Mouse (Mus musculus): ENCODE data around the gene Txndc11. TPM values are rescaled to one million over a fixed set of nuclear protein-coding genes. Genes with fewer than 3 reads are reported as not detected.

The Txndc11 gene
- 26.6 and 27.1 TPM in 2 replicates for polyA plus RNA-seq (2011; ENCODE audit: insufficient read length, low read depth, missing spikeins)

- TF ChIP-seq POLR2A (IDR thresholded peaks at IDR 0.05; ENCODE audit: low read depth, low read length): peak; percentile 86
- TF ChIP-seq CTCF (IDR thresholded peaks at IDR 0.05; ENCODE audit: borderline replicate concordance, insufficient read depth, low read length): no peak
- H3K4me1 ChIP-seq (ENCODE audit: control insufficient read depth, insufficient read depth, low read length): no peaks in the 10 kb centered on the region
These were observed at the start of gene Txndc11 for GRCm38 (mm10) chr16:11134348-11135344. Txndc11 (minus strand) TSS chr16:11134650.

GRCm38 (mm10) chr16:11177404-11177803 lies 43.0 kb upstream of the Txndc11 start:
- peaks cover 4% of the 10 kb centered on the region for H3K4me1 ChIP-seq (ENCODE audit: control insufficient read depth, insufficient read depth, low read length)
- TF ChIP-seq CTCF (IDR thresholded peaks at IDR 0.05; ENCODE audit: borderline replicate concordance, insufficient read depth, low read length) (no peak), POLR2A (IDR thresholded peaks at IDR 0.05; ENCODE audit: low read depth, low read length) (no peak)
- H3K4me3 ChIP-seq (ENCODE audit: insufficient read depth, low read length): no peak overlapping the region
- no peak overlapping the region for H3K27ac ChIP-seq (ENCODE audit: insufficient read depth, low read length)

More at GRCm38 (mm10) chr16:11134348-11135344, at the start of gene Txndc11:
- peak within 1 kb of the TSS; percentile 67 for H3K27ac ChIP-seq (ENCODE audit: insufficient read depth, low read length)
- peak within 1 kb of the TSS; percentile 92 for H3K4me3 ChIP-seq (ENCODE audit: insufficient read depth, low read length)

GRCm38 (mm10) chr16:11176884-11177244 lies 42.4 kb upstream of the Txndc11 start:
- Histone ChIP-seq H3K27ac (ENCODE audit: insufficient read depth, low read length) (peak overlapping the region; percentile 87), H3K4me3 (ENCODE audit: insufficient read depth, low read length) (peak overlapping the region; percentile 68), H3K4me1 (ENCODE audit: control insufficient read depth, insufficient read depth, low read length) (peaks cover 4% of the 10 kb centered on the region)
- TF ChIP-seq CTCF (IDR thresholded peaks at IDR 0.05; ENCODE audit: borderline replicate concordance, insufficient read depth, low read length): no peak
- no peak for TF ChIP-seq POLR2A (IDR thresholded peaks at IDR 0.05; ENCODE audit: low read depth, low read length)

- Histone ChIP-seq H3K4me1 (ENCODE audit: control insufficient read depth, insufficient read depth, low read length) (peaks cover 4% of the 10 kb centered on the region), H3K27ac (ENCODE audit: insufficient read depth, low read length) (peak within 1 kb of the TSS; percentile 89), H3K4me3 (ENCODE audit: insufficient read depth, low read length) (peak within 1 kb of the TSS; percentile 68)
- 0 out of 2 replicates have a peak, but pooled peaks have one; percentile 36 for TF ChIP-seq CTCF (IDR thresholded peaks at IDR 0.05; ENCODE audit: borderline replicate concordance, insufficient read depth, low read length)
- TF ChIP-seq POLR2A (IDR thresholded peaks at IDR 0.05; ENCODE audit: low read depth, low read length): peak; percentile 92
These were observed 41.9 kb upstream of the Txndc11 start, which contains the start of gene Zc3h7a for GRCm38 (mm10) chr16:11176208-11176883. Zc3h7a (minus strand) TSS chr16:11176393.

GRCm38 (mm10) chr16:11175489-11176207 lies 41.2 kb upstream of the Txndc11 start:
- TF ChIP-seq POLR2A (IDR thresholded peaks at IDR 0.05; ENCODE audit: low read depth, low read length) (peak; percentile 44; the same call in 1 of the 2 replicates), CTCF (IDR thresholded peaks at IDR 0.05; ENCODE audit: borderline replicate concordance, insufficient read depth, low read length) (no peak)
- peak overlapping the region; percentile 89 for H3K27ac ChIP-seq (ENCODE audit: insufficient read depth, low read length)
- H3K4me1 ChIP-seq (ENCODE audit: control insufficient read depth, insufficient read depth, low read length): peaks cover 4% of the 10 kb centered on the region
- peak overlapping the region; percentile 67 for H3K4me3 ChIP-seq (ENCODE audit: insufficient read depth, low read length)

- Histone ChIP-seq H3K4me1 (ENCODE audit: control insufficient read depth, insufficient read depth, low read length) (peaks cover 4% of the 10 kb centered on the region), H3K4me3 (ENCODE audit: insufficient read depth, low read length) (peak overlapping the region; percentile 67), H3K27ac (ENCODE audit: insufficient read depth, low read length) (peak overlapping the region; percentile 22)
- TF ChIP-seq CTCF (IDR thresholded peaks at IDR 0.05; ENCODE audit: borderline replicate concordance, insufficient read depth, low read length) (no peak), POLR2A (IDR thresholded peaks at IDR 0.05; ENCODE audit: low read depth, low read length) (no peak; the same call in 1 of the 2 replicates)
These were observed 40.6 kb upstream of the Txndc11 start for GRCm38 (mm10) chr16:11175100-11175488.

GRCm38 (mm10) chr16:11174671-11175081 lies 40.2 kb upstream of the Txndc11 start:
- Histone ChIP-seq H3K27ac (ENCODE audit: insufficient read depth, low read length) (no peak overlapping the region), H3K4me3 (ENCODE audit: insufficient read depth, low read length) (peak overlapping the region; percentile 67), H3K4me1 (ENCODE audit: control insufficient read depth, insufficient read depth, low read length) (peaks cover 4% of the 10 kb centered on the region)
- TF ChIP-seq POLR2A (IDR thresholded peaks at IDR 0.05; ENCODE audit: low read depth, low read length) (no peak), CTCF (IDR thresholded peaks at IDR 0.05; ENCODE audit: borderline replicate concordance, insufficient read depth, low read length) (no peak)

GRCm38 (mm10) chr16:11171679-11172078 lies 37.2 kb upstream of the Txndc11 start:
- H3K4me1 ChIP-seq (ENCODE audit: control insufficient read depth, insufficient read depth, low read length): no peaks in the 10 kb centered on the region; the same call in 1 of the 2 replicates
- H3K27ac ChIP-seq (ENCODE audit: insufficient read depth, low read length): no peak overlapping the region
- TF ChIP-seq POLR2A (IDR thresholded peaks at IDR 0.05; ENCODE audit: low read depth, low read length) (no peak), CTCF (IDR thresholded peaks at IDR 0.05; ENCODE audit: borderline replicate concordance, insufficient read depth, low read length) (no peak)
- no peak overlapping the region for H3K4me3 ChIP-seq (ENCODE audit: insufficient read depth, low read length)

GRCm38 (mm10) chr16:11166431-11166830 lies 32.0 kb upstream of the Txndc11 start:
- no peak overlapping the region for H3K4me3 ChIP-seq (ENCODE audit: insufficient read depth, low read length)
- TF ChIP-seq CTCF (IDR thresholded peaks at IDR 0.05; ENCODE audit: borderline replicate concordance, insufficient read depth, low read length) (no peak), POLR2A (IDR thresholded peaks at IDR 0.05; ENCODE audit: low read depth, low read length) (no peak)
- H3K27ac ChIP-seq (ENCODE audit: insufficient read depth, low read length): no peak overlapping the region
- H3K4me1 ChIP-seq (ENCODE audit: control insufficient read depth, insufficient read depth, low read length): no peaks in the 10 kb centered on the region

Measured in embryonic fibroblast, embryonic 13.5 days (primary cell).